Comparison of ENCODE assay signal across 8 mouse cellular contexts in genomic region chr6:114343740-114344139, GRCm38 (mm10). TPM values are rescaled to one million over a fixed set of nuclear protein-coding genes. Genes with fewer than 3 reads are reported as not detected.
DNase-seq lines count a peak whose midpoint lies in the region; ATAC-seq lines count a peak whose summit lies in the region.

No protein-coding gene starts in this region.

- DNase-seq in heart, adult 18-20 months: peak; percentile 27 to 68
- no peak for DNase-seq in heart, adult 8-10 months (ENCODE audit: low spot score)
- DNase-seq in 416B (ENCODE audit: low read depth): peak; percentile 15
- peak; percentile 77 for DNase-seq in brain, adult 2 months (ENCODE audit: low read depth, low spot score)
- DNase-seq in left cerebral cortex, postnatal 14 days (ENCODE audit: low spot score in 2 of 2): peak; percentile 73 to 84
- DNase-seq in natural killer cell, adult 2 months (ENCODE audit: low spot score in 2 of 2): no peak

- no peaks in the 10 kb centered on the region for H3K27me3 ChIP-seq in forebrain, embryonic 15.5 days
- H3K27me3 ChIP-seq in neural tube, embryonic 15.5 days (replicated peaks): 0 out of 2 replicates have a peak, but pooled peaks cover 5% of the 10 kb centered on the region

- H3K9ac ChIP-seq in forebrain, embryonic 15.5 days (replicated peaks): no peak overlapping the region
- H3K9ac ChIP-seq in neural tube, embryonic 15.5 days (replicated peaks): no peak overlapping the region

- peaks cover 6% of the 10 kb centered on the region for H3K4me1 ChIP-seq in forebrain, embryonic 15.5 days
- peaks cover 9% of the 10 kb centered on the region for H3K4me1 ChIP-seq in neural tube, embryonic 15.5 days

- no peak overlapping the region for H3K27ac ChIP-seq in forebrain, embryonic 15.5 days (replicated peaks)
- H3K27ac ChIP-seq in neural tube, embryonic 15.5 days (replicated peaks): no peak overlapping the region

- peak; percentile 66 for ATAC-seq in forebrain, embryonic 15.5 days (replicated peaks)
- ATAC-seq in neural tube, embryonic 15.5 days (ENCODE audit: low FRiP score): 0 out of 2 replicates have a peak, but pooled peaks have one; percentile 58

- no peaks in the 10 kb centered on the region for H3K9me3 ChIP-seq in forebrain, embryonic 15.5 days
- H3K9me3 ChIP-seq in neural tube, embryonic 15.5 days (replicated peaks): no peaks in the 10 kb centered on the region

- 16% methylated on average over 3 of the region's 3 CpGs for WGBS in forebrain, embryonic 15.5 days
- WGBS in neural tube, embryonic 15.5 days: 16% methylated on average over 3 of the region's 3 CpGs

- H3K36me3 ChIP-seq in forebrain, embryonic 15.5 days: no peaks in the 10 kb centered on the region
- no peaks in the 10 kb centered on the region for H3K36me3 ChIP-seq in neural tube, embryonic 15.5 days

- intact Hi-C loops in left cerebral cortex, postnatal 14 days (cut with DNase I): loop anchor here (1.0 kb wide), 2 partner anchors 119 to 253 kb away; no protein-coding TSS in a partner anchor

- no peak overlapping the region for H3K4me2 ChIP-seq in forebrain, embryonic 15.5 days (replicated peaks)
- H3K4me2 ChIP-seq in neural tube, embryonic 15.5 days: no peak overlapping the region

- H3K4me3 ChIP-seq in forebrain, embryonic 15.5 days: no peak overlapping the region
- no peak overlapping the region for H3K4me3 ChIP-seq in neural tube, embryonic 15.5 days (replicated peaks)

RNA-seq across cellular contexts. Expression of gene Hrh1, which starts 54.0 kb away (rescaled TPM):
- under 1 TPM; 0.49 to 0.67 TPM for total RNA-seq in heart, adult 18-20 months (2021)
- total RNA-seq in heart, adult 8-10 months (2022): under 1 TPM; 0.31 to 0.69 (median 0.49) TPM
- 0.65 and 0.73 TPM in 2 replicates for polyA plus RNA-seq in forebrain, embryonic 15.5 days (2015; fragmentation: Nextera tagmentation; extraction: Ambion mirVana)
- 10 to 100 TPM; 17.9 to 18.5 TPM for total RNA-seq in left cerebral cortex, postnatal 14 days (2021)
- polyA plus RNA-seq in neural tube, embryonic 15.5 days (2015; fragmentation: Nextera tagmentation; extraction: Ambion mirVana): 0.59 and 0.95 TPM in 2 replicates

Comparison
In these comparisons a context has a peak if more than half of its experiments do, and no peak if none do; other contexts are left out.
1. DNase-seq: peak in heart, adult 18-20 months (2 of 2), 416B (single experiment), brain, adult 2 months (single experiment) and left cerebral cortex, postnatal 14 days (2 of 2); none in heart, adult 8-10 months (single experiment) and natural killer cell, adult 2 months (0 of 2).
2. RNA of gene Hrh1, which starts 54.0 kb away (total RNA-seq): 17.9 to 18.5 TPM in left cerebral cortex, postnatal 14 days; 0.49 to 0.67 TPM in heart, adult 18-20 months and 0.31 to 0.69 TPM in heart, adult 8-10 months; every median in the first group is over 10 times any median in the second.